Mouse (Mus musculus) ovary, postnatal 36 days (tissue): ENCODE measurements around the gene Gm20521.
"Not testable (repeated sequence)": the region's sequence is repeated elsewhere in the genome, so short reads cannot be mapped to it uniquely, and the experiment has no call there.

Source experiments
- DNase-seq: peaks from one replicate; pipeline ENCODE4 v3.0.0; 2022; ENCODE audit warnings: low spot score, mixed read lengths

Gene Gm20521

GRCm38 (mm10) chr14:54936831-54937160 is 53.6 kb downstream of the Gm20521 start:
- DNase-seq = no peak

GRCm38 (mm10) chr14:54937361-54938182 is 54.3 kb downstream of the Gm20521 start:
- no peak for DNase-seq

GRCm38 (mm10) chr14:54938431-54939219 is 55.4 kb downstream of the Gm20521 start:
- no peak for DNase-seq

GRCm38 (mm10) chr14:54939434-54940175 is 56.4 kb downstream of the Gm20521 start:
- peak; percentile 63 for DNase-seq

GRCm38 (mm10) chr14:54940176-54940530 is 56.9 kb downstream of the Gm20521 start:
- DNase-seq = no peak

- no peak for DNase-seq
Observed at GRCm38 (mm10) chr14:54941024-54941978, 58.1 kb downstream of the Gm20521 start.

- DNase-seq = no peak
Observed at GRCm38 (mm10) chr14:54942479-54942878, 59.2 kb downstream of the Gm20521 start.

- DNase-seq = no peak
Observed at GRCm38 (mm10) chr14:54943971-54944370, 60.7 kb downstream of the Gm20521 start.

GRCm38 (mm10) chr14:54944939-54945338 is 61.7 kb downstream of the Gm20521 start:
- DNase-seq = no peak

GRCm38 (mm10) chr14:54945975-54946704 is 62.9 kb downstream of the Gm20521 start:
- no peak for DNase-seq

- not testable (repeated sequence) for DNase-seq
Observed at GRCm38 (mm10) chr14:54947008-54947407, 63.8 kb downstream of the Gm20521 start.
